Mouse (Mus musculus) mouse embryonic stem cell (cell line): Measurements from ENCODE around the gene Foxred2.

ENCODE experiments used
- in situ Hi-C, 2 experiments: fragments of 300-500 bp; cut with MboI; formaldehyde crosslinking; loops; 1 replicate in 1 of 2; 3 replicates in 1 of 2; pipeline ENCODE4 v1.14.3; 2019 to 2020; ENCODE audit warnings: low sequenced_read_pairs in 2 of 2, low pct_unique_long_range_greater_than_20kb in 1 of 2, mixed read lengths in 1 of 2; ENCODE audit not compliant: unreplicated experiment in 1 of 2

Foxred2 gene

GRCm38 (mm10) chr15:77955440-77956403 lies 800 bp downstream of the Foxred2 start:
- in situ Hi-C loops = no loop called here

- in situ Hi-C loops = no loop called here
These were observed 2.2 kb downstream of the Foxred2 start for GRCm38 (mm10) chr15:77954362-77954761.

GRCm38 (mm10) chr15:77952921-77953320 lies 3.6 kb downstream of the Foxred2 start:
- in situ Hi-C loops = no loop called here

GRCm38 (mm10) chr15:77949061-77949460 lies 7.5 kb downstream of the Foxred2 start:
- in situ Hi-C loops = no loop called here

GRCm38 (mm10) chr15:77945711-77946110 lies 10.8 kb downstream of the Foxred2 start:
- in situ Hi-C loops = no loop called here

GRCm38 (mm10) chr15:77941563-77941962 lies 15.0 kb downstream of the Foxred2 start:
- in situ Hi-C loops = no loop called here

DNA sequence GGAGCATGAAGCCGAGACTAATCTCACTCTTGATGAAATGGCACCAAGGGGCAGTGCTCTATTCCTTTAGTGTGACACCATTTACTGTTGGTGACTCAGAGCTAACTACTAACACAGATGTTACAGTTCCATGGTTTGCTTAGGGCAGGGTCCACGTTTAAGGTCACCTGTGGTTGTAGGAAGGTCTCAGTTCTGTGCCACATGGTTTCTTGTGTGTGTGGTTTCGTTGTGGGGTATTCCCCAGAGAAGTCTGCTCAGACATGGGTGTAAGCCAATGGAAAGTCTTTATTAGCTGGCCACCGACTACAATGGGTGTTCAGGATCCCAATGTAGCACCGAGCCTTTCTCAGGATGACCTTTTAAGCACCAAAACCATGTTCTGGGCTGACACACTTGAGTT lies 18.0 kb downstream of the Foxred2 start:
- in situ Hi-C loops = no loop called here

GRCm38 (mm10) chr15:77935673-77936375 lies 20.7 kb downstream of the Foxred2 start:
- in situ Hi-C loops = no loop called here

GRCm38 (mm10) chr15:77934968-77935367 lies 21.6 kb downstream of the Foxred2 start:
- in situ Hi-C loops = no loop called here

- in situ Hi-C loops = no loop called here
These were observed 22.2 kb downstream of the Foxred2 start for GRCm38 (mm10) chr15:77934326-77934725.

DNA sequence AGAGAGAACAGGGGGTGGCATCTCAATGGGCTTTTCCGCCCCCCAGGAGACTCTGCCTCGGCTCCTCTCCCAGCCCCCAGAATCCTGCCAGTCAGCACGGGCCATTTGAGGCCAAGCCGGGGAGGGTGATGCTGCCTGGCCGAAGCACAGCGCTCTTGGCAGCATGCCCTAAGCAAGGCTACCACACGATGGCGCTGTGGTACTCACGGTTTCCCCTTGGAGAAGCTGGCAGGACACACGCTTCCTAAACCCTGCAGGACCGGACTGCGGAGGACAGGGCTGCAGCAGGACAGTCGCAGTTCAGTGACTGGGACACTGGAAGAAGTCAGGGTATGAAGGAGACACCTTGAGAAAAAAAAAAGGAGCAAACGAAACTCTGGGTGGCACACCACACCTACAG lies 22.8 kb downstream of the Foxred2 start:
- in situ Hi-C loops = no loop called here

DNA sequence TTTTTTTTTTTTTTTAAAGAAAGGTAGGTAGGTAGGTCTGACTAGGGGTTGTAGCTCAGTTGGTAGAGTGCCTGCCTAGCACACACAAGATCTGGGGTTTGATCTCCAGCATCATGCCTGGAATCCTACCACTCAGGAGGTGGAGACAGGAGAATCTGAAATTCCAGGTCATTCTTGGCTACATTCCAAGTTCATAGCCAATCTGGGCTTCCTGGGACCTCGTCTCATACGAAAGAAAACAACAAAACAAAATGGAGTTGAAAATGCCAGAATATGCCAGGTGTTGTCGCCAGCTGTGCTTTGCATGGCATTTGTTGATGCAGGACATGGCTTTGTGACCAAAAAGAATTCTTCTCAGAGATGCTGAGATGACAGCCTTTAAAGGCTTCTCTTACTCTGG lies 23.3 kb downstream of the Foxred2 start:
- in situ Hi-C loops = no loop called here

- in situ Hi-C loops = no loop called here
These were observed 24.9 kb downstream of the Foxred2 start for GRCm38 (mm10) chr15:77931689-77932016.

- in situ Hi-C loops = no loop called here
These were observed 25.4 kb downstream of the Foxred2 start for GRCm38 (mm10) chr15:77930986-77931688.

DNA sequence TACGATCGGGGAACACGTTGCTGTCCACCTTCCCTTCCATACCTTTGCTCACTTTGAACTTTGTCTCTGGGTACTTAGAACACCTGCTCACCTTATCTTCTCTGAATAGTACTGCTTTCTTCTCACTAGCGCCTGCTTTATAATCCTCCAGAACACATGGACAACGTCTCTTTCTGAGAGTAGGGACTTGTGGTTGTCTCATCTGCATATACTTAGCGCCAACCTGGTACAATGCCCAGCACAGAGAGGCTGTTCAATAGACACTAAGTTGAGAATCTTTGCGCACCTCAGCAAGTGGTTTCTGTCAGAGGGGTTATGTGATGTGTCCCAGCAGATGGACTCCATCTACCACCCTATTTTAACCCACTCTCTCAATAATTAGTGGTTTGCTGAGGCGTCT lies 26.7 kb downstream of the Foxred2 start:
- in situ Hi-C loops = no loop called here

GRCm38 (mm10) chr15:77928673-77929331 lies 27.7 kb downstream of the Foxred2 start, which contains the start of gene Txn2:
Gene Txn2 (minus strand): TSS chr15:77929006.
- in situ Hi-C loops = no loop called here

DNA sequence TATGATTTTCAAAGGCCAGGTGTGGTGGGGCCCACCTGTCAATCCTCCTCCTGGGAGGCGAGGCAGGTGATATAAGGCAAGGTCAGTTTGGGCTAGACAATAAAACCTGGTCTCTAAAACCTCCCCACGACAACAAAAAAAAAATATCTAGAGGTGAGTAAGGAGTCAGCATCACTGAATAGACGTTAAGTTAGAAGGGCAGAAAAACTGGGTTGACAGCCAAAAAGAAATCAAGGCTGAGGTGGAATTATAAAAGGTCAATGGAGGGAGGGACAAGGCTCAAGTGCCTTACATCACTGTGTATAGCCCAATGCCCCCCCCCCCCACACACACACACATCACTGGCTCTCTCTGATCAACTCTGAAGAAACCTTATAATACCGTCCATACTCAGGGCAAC lies 28.4 kb downstream of the Foxred2 start:
- in situ Hi-C loops = no loop called here

DNA sequence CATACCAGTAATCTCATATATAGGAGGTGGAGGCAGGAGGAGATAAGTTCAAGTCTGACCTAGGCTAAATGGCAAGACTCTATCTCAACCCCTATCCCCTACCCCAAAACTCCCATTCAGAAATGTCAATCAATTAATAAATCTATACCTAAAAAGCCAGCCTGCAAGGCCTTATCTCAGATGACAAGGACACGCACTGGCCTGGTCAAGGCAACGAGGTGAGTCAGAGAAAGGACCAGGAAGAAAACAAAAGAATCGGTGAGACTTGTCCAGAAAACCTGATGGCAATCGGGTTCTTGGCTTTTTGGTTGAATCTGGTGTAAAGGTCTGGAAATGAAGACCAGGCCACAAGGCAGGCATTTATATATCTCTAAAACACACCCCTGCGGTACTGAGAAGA lies 29.6 kb downstream of the Foxred2 start:
- in situ Hi-C loops = no loop called here

- in situ Hi-C loops = no loop called here
These were observed 31.3 kb downstream of the Foxred2 start for GRCm38 (mm10) chr15:77925195-77925594.
